Mouse (Mus musculus) small intestine, adult 2 months (tissue): ENCODE measurements around the gene Gipc2. TPM values are rescaled to one million over a fixed set of nuclear protein-coding genes. Genes with fewer than 3 reads are reported as not detected.

ENCODE experiments used
- H3K27ac ChIP-seq: fragments of 200-500 bp; 2 replicates; pipeline ENCODE4 v1.5.1; 2012; ENCODE audit warnings: low read depth, low read length, control low read depth, inconsistent platforms; ENCODE audit not compliant: insufficient read depth
- H3K27me3 ChIP-seq: fragments of 200-500 bp; 2 replicates; pipeline ENCODE4 v1.6.1; 2012; ENCODE audit warnings: mild to moderate bottlenecking, moderate library complexity, low read length, inconsistent platforms; ENCODE audit not compliant: control insufficient read depth, insufficient read depth
- H3K36me3 ChIP-seq: fragments of 200-500 bp; 2 replicates; pipeline ENCODE4 v1.6.1; 2012; ENCODE audit warnings: mild to moderate bottlenecking, low read length, control low read depth, inconsistent platforms; ENCODE audit not compliant: control insufficient read depth, insufficient read depth
- H3K4me1 ChIP-seq: fragments of 200-500 bp; 2 replicates; pipeline ENCODE4 v1.6.1; 2012; ENCODE audit warnings: low read length, inconsistent platforms, mixed read lengths; ENCODE audit not compliant: control insufficient read depth, insufficient read depth, insufficient read length
- H3K4me3 ChIP-seq: fragments of 200-500 bp; 2 replicates; pipeline ENCODE4 v1.5.1; 2012; ENCODE audit warnings: low read depth, mild to moderate bottlenecking, control low read depth, inconsistent platforms, low read length, moderate library complexity
- CTCF ChIP-seq: fragments of 200-500 bp; IDR thresholded peaks from 2 replicates; pipeline ENCODE4 v1.5.1; 2012; ENCODE audit warnings: low read depth, mild to moderate bottlenecking, control low read depth, inconsistent platforms, low read length, moderate library complexity, mixed read lengths; ENCODE audit not compliant: insufficient replicate concordance, insufficient read length; ENCODE audit errors: extremely low read depth
- POLR2A ChIP-seq: fragments of 200-500 bp; IDR thresholded peaks from 2 replicates; pipeline ENCODE4 v1.6.1; 2012; ENCODE audit warnings: low read depth, mild to moderate bottlenecking, control low read depth, inconsistent platforms, low read length, moderate library complexity
- WGBS: fragments of 180-500 bp; shearing (Covaris S2); methylation state at CpG from one replicate; pipeline ENCODE4 v1.1.7; 2018; 5-methylcytosine and 5-hydroxymethylcytosine counted together
- polyA plus RNA-seq: library from polyadenylated mRNA; depleted of rRNA; stranded (reverse); fragments of >200 nt; gene quantifications from 2 replicates; pipeline ENCODE4 v1.2.3, GENCODE M21; 2012

Gipc2 gene
- polyA plus RNA-seq, 1 experiment = 121 TPM

GRCm38 (mm10) chr3:152069001-152069400, 97.0 kb downstream of the Gipc2 start:
- TF ChIP-seq POLR2A (no peak), CTCF (no peak)
- Histone ChIP-seq H3K27me3 (no peaks in the 10 kb centered on the region; the same call in 1 of the 2 replicates), H3K27ac (no peak overlapping the region), H3K36me3 (no peaks in the 10 kb centered on the region), H3K4me1 (no peaks in the 10 kb centered on the region), H3K4me3 (no peak overlapping the region)
- WGBS = 83% methylated on average over 2 of the region's 2 CpGs

- TF ChIP-seq CTCF (no peak), POLR2A (no peak)
- no peak overlapping the region for H3K4me3 ChIP-seq
- no peaks in the 10 kb centered on the region; the same call in 1 of the 2 replicates for H3K27me3 ChIP-seq
- no peak overlapping the region for H3K27ac ChIP-seq
- H3K4me1 ChIP-seq = no peaks in the 10 kb centered on the region
- 88% methylated on average over 1 of the region's 1 CpGs for WGBS
- H3K36me3 ChIP-seq = no peaks in the 10 kb centered on the region
These were observed 97.7 kb downstream of the Gipc2 start for GRCm38 (mm10) chr3:152068311-152068710.

- no peak overlapping the region for H3K27ac ChIP-seq
- no peaks in the 10 kb centered on the region for H3K4me1 ChIP-seq
- peak; percentile 16; the same call in 1 of the 2 replicates for TF ChIP-seq CTCF
- no peak for TF ChIP-seq POLR2A
- H3K36me3 ChIP-seq = no peaks in the 10 kb centered on the region
- 21% methylated on average over 13 of the region's 13 CpGs for WGBS
- no peaks in the 10 kb centered on the region; the same call in 1 of the 2 replicates for H3K27me3 ChIP-seq
- H3K4me3 ChIP-seq = no peak overlapping the region
These were observed 99.3 kb downstream of the Gipc2 start for GRCm38 (mm10) chr3:152066696-152067095.

GRCm38 (mm10) chr3:152065806-152066205, 100.2 kb downstream of the Gipc2 start:
- Histone ChIP-seq H3K4me3 (no peak overlapping the region), H3K4me1 (no peaks in the 10 kb centered on the region), H3K27ac (no peak overlapping the region), H3K27me3 (no peaks in the 10 kb centered on the region; the same call in 1 of the 2 replicates), H3K36me3 (no peaks in the 10 kb centered on the region)
- WGBS = 73% methylated on average over 4 of the region's 4 CpGs
- TF ChIP-seq CTCF = no peak
- TF ChIP-seq POLR2A = no peak

GRCm38 (mm10) chr3:152064166-152064565, 101.9 kb downstream of the Gipc2 start:
- H3K4me3 ChIP-seq = no peak overlapping the region
- H3K27me3 ChIP-seq = no peaks in the 10 kb centered on the region; the same call in 1 of the 2 replicates
- WGBS = 54% methylated on average over 2 of the region's 2 CpGs
- no peak overlapping the region for H3K27ac ChIP-seq
- no peaks in the 10 kb centered on the region for H3K4me1 ChIP-seq
- no peaks in the 10 kb centered on the region for H3K36me3 ChIP-seq
- TF ChIP-seq POLR2A (no peak), CTCF (no peak)

- Histone ChIP-seq H3K27ac (no peak overlapping the region), H3K27me3 (no peaks in the 10 kb centered on the region; the same call in 1 of the 2 replicates), H3K4me3 (no peak overlapping the region), H3K4me1 (no peaks in the 10 kb centered on the region), H3K36me3 (no peaks in the 10 kb centered on the region)
- TF ChIP-seq POLR2A = no peak
- no peak for TF ChIP-seq CTCF
- WGBS = 57% methylated on average over 3 of the region's 3 CpGs
These were observed 103.2 kb downstream of the Gipc2 start for GRCm38 (mm10) chr3:152062806-152063205.

- TF ChIP-seq CTCF (no peak), POLR2A (no peak)
- Histone ChIP-seq H3K27ac (no peak overlapping the region), H3K36me3 (no peaks in the 10 kb centered on the region), H3K4me1 (no peaks in the 10 kb centered on the region), H3K27me3 (no peaks in the 10 kb centered on the region; the same call in 1 of the 2 replicates), H3K4me3 (no peak overlapping the region)
- 97% methylated on average over 5 of the region's 5 CpGs for WGBS
These were observed 104.9 kb downstream of the Gipc2 start for GRCm38 (mm10) chr3:152061145-152061544.
